Mouse (Mus musculus) cortical plate, adult 2 months (tissue): ENCODE results near the gene Pigg.

Experiments
- CTCF ChIP-seq: fragments of 200-500 bp; IDR thresholded peaks from 2 replicates; pipeline ENCODE4 v1.5.1; 2011; ENCODE audit warnings: mild to moderate bottlenecking, control low read depth, low read length; ENCODE audit not compliant: insufficient read depth; ENCODE audit errors: extremely low read depth
- POLR2A ChIP-seq: fragments of 200-500 bp; IDR thresholded peaks from 2 replicates; pipeline ENCODE4 v1.6.1; 2011; ENCODE audit warnings: mild to moderate bottlenecking, low read length, control low read depth; ENCODE audit not compliant: insufficient read depth; ENCODE audit errors: extremely low read depth

DNA sequence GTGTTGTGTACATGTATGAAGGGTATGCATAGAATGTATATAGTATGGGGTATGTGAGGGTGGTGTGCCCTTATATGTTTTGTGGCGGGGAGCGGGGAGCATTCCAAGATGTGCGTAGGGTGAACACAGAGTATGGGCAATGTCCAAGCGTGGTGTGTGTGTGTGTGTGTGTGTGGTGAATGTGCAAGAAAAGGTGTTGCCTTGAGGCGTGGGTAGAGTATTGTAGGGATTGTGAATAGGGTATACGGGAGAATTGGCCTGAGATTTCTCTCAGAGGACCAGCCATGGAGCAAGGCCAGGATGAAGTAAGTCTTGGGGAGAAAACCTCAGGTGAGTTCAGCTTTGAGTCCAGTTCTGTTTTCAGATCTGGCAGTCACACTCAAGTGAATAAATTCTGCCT lies 56.0 kb downstream of the Pigg start:
- no peak for TF ChIP-seq CTCF
- TF ChIP-seq POLR2A, result no peak
